Mouse (Mus musculus) left cerebral cortex, adult 2 months (tissue): Measurements from ENCODE around the gene Tspoap1. TPM values are rescaled to one million over a fixed set of nuclear protein-coding genes. Genes with fewer than 3 reads are reported as not detected.

ENCODE experiments used
- DNase-seq, 2 experiments: peaks; one replicate each; pipeline ENCODE4 v3.0.0; 2021 to 2022; ENCODE audit warnings: low spot score in 2 of 2, mixed read lengths in 1 of 2; ENCODE audit errors: extremely low spot score in 1 of 2
- H3K27ac ChIP-seq: fragments of 200-600 bp; 2 replicates; pipeline ENCODE4 v1.8.1; 2022
- H3K4me3 ChIP-seq: fragments of 200-600 bp; 2 replicates; pipeline ENCODE4 v1.8.1; 2022
- CTCF ChIP-seq: fragments of 200-600 bp; IDR thresholded peaks from 2 replicates; pipeline ENCODE4 v1.8.1; 2022; ENCODE audit warnings: antibody characterized with exemption, mild to moderate bottlenecking, moderate library complexity
- intact Hi-C: fragments of 180-260 bp; cut with DNase I; formaldehyde crosslinking; loops from one replicate; pipeline ENCODE4 v1.15.1; 2025
- total RNA-seq, 2 experiments: library from RNA; stranded (reverse); gene quantifications; 2 replicates each; pipeline ENCODE4 v1.2.3; 2021

Gene Tspoap1
- total RNA-seq, 2 experiments from 2014 or later: 190 to 202 TPM

DNA sequence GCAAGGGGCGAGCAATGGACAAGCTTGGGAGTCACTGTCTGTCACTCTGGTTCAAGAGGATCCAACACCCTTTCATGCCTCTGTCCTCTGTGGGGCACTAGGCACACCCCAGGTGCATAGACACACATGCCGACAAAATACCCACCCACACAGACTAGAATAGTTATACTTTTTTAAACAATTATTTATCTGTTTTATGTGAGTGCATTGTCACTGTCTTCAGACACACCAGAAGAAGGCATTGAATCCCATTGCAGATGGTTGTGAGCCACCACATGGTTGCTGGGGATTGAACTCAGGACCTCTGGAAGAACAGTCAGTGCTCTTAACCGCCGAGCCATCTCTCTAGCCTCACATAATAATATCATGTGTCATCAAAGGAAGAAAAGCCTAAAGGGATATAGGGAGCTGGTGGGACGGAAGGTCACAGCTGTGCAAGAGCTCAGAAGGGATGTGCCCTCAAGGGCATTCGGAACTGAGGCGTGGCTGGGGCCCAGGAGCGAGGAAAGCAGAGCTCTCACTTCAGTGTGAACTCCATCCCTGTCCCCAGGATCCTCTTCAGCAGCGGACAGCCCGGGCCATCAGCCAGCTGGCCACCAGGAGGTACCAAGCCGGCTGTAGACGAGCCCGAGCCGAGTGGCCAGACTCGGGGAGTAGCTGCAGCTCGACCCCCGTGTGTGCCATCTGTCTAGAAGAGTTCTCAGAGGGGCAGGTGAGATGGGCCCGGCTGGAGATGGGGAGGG, 31.3 kb upstream of the Tspoap1 start:
- DNase-seq: no peak

GRCm38 (mm10) chr11:87729593-87730185, 30.7 kb upstream of the Tspoap1 start:
- TF ChIP-seq CTCF: no peak
- DNase-seq: no peak
- H3K4me3 ChIP-seq: no peak overlapping the region
- H3K27ac ChIP-seq: no peak overlapping the region
- intact Hi-C loops: no loop called here

More for the DNA sequence above, 31.3 kb upstream of the Tspoap1 start:
- intact Hi-C loops: no loop called here
- H3K4me3 ChIP-seq: no peak overlapping the region
- H3K27ac ChIP-seq: no peak overlapping the region
- no peak for TF ChIP-seq CTCF

DNA sequence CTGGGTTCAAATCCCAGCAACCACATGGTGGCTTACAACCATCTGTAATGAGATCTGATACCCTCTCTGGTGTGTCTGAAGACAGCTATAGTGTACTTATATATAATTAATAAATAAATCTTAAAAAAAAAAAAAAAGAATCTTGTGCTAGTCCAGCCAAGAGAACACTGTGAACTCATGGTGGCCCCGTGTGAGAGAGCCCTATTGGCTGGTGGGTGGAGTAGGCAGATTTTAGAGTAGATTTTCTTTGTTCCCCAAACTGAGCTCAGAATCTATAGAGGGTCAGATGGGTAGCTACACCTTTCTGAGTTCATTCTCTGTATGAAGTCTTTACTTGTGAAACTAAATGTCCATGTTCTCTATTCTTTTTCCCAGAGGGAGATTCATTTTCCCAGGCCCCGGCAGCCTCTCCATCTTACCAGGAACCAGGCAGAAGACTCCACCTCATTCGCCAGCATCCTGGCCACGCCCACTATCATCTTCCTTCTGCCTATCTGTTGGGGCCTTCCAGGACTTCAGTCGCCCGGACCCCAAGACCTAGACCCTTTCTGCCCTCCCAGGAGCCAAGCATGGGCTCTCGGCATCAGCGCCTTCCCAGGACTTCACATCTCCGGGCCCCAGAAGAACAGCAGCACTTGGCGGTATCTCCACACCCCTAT, 29.6 kb upstream of the Tspoap1 start:
- no peak for TF ChIP-seq CTCF
- DNase-seq: no peak
- Histone ChIP-seq H3K27ac (no peak overlapping the region), H3K4me3 (no peak overlapping the region)
- intact Hi-C loops: no loop called here

DNA sequence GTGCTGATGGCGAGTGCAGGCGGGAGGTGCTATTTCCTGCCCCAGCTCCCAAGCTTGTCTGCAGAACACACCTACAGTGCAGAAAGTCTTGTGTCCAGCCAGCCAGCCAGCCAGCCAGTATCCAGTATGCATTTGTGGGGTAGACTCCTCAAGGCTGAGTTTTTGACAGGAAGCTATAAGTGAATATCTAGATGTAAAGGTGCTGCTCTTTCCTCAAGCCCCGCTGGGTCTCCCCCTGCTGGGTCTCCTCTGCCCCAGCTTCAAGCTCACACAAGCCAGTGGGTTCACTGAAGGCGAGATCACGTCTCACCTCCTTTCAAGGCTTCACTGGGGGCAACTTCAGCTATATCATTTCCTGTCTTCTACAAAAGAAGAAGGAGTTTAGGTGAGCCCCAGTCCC, 26.0 kb upstream of the Tspoap1 start:
- DNase-seq: no peak
- Histone ChIP-seq H3K27ac (no peak overlapping the region), H3K4me3 (no peak overlapping the region)
- TF ChIP-seq CTCF: no peak
- intact Hi-C loops: no loop called here

- DNase-seq: no peak
- H3K27ac ChIP-seq: no peak overlapping the region
- intact Hi-C loops: loop anchor here (2.0 kb wide), 1 partner anchor 73 kb away; the partner anchor contains the start of gene Rnf43
- no peak for TF ChIP-seq CTCF
- no peak overlapping the region for H3K4me3 ChIP-seq
Measured at GRCm38 (mm10) chr11:87735691-87736090, 24.6 kb upstream of the Tspoap1 start.

- intact Hi-C loops: loop anchor here (1.0 to 2.0 kb wide), 2 partner anchors 26 to 74 kb away; partner anchors contain the start of gene Rnf43
- H3K27ac ChIP-seq: peak overlapping the region; percentile 84
- H3K4me3 ChIP-seq: peak overlapping the region; percentile 93
- TF ChIP-seq CTCF: no peak
- DNase-seq: peak; percentile 26 to 38
Measured at GRCm38 (mm10) chr11:87736647-87737134, 23.6 kb upstream of the Tspoap1 start.

GRCm38 (mm10) chr11:87737175-87737740, 23.1 kb upstream of the Tspoap1 start, which contains the start of gene Supt4a:
TSS of gene Supt4a (plus strand) at chr11:87737552.
- H3K4me3 ChIP-seq: peak within 1 kb of the TSS; percentile 93
- TF ChIP-seq CTCF: no peak
- peak within 1 kb of the TSS; percentile 84 for H3K27ac ChIP-seq
- peak; percentile 93 to 95 for DNase-seq
- intact Hi-C loops: loop anchor here (1.0 to 2.0 kb wide), 2 partner anchors 25 to 74 kb away; partner anchors contain the start of gene Rnf43

GRCm38 (mm10) chr11:87743691-87744090, 16.6 kb upstream of the Tspoap1 start:
- no peak for TF ChIP-seq CTCF
- no peak overlapping the region for H3K4me3 ChIP-seq
- DNase-seq: no peak
- intact Hi-C loops: no loop called here
- H3K27ac ChIP-seq: no peak overlapping the region

GRCm38 (mm10) chr11:87744964-87745363, 15.4 kb upstream of the Tspoap1 start:
- no peak for TF ChIP-seq CTCF

DNA sequence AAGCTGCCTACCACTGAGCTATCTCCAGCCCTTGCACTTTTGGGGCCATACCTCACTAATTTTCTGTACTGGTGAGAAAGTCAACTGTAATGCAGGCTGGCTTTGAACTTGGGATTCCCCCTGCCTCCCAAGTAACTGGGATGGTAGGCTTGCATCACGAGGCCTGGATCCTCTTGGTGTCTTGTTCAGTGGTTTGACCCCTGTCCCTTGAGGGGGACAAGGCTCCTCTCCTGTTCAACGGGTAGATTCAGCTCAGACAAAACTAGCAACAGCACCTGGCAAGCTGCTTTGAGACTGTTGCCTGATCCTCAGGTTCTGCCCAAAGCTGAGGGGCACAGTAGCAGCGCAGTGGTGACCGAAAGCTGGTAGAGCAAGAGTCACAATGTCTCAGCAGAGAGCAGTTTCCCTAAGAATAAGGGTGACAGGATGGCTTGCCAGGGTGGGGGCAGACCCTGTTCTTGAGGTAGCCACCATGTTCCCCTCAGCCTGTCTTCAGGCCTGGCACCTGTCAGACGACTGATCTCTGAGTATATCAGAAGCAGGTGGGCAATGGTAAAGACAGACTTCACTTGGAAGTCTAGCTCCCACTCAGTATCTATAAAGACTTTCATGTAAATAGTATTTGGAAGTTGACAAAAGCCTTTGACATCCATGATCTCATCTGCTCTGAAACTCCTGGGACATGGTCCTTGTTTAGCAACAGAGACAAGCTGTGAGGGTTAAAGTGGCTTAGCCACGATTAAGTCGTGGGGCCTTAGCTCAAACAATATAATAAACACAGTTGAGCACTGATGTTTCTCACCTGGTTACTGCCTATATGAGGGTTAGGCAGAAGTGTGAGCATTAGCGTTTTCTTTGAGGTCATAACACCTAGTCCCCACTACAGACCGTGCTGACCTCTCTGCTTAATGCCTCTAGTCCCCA, 14.4 kb upstream of the Tspoap1 start:
- no peak for TF ChIP-seq CTCF
- DNase-seq: no peak
- intact Hi-C loops: no loop called here
- Histone ChIP-seq H3K27ac (no peak overlapping the region), H3K4me3 (no peak overlapping the region)

More at GRCm38 (mm10) chr11:87744964-87745363, 15.4 kb upstream of the Tspoap1 start:
- Histone ChIP-seq H3K4me3 (no peak overlapping the region), H3K27ac (no peak overlapping the region)
- intact Hi-C loops: no loop called here
- no peak for DNase-seq

- TF ChIP-seq CTCF: no peak
- no peak for DNase-seq
- Histone ChIP-seq H3K4me3 (no peak overlapping the region), H3K27ac (no peak overlapping the region)
- intact Hi-C loops: no loop called here
Measured at GRCm38 (mm10) chr11:87747312-87747711, 13.0 kb upstream of the Tspoap1 start.
